Mouse (Mus musculus): ENCODE results near the gene Pcsk2.

Pcsk2 gene

GRCm38 (mm10) chr2:143852295-143853275, 306.6 kb downstream of the Pcsk2 start:
- ChIA-PET CTCF (interaction anchor here in 2 of 4 experiments (0.6 to 1.1 kb wide), 2 partner anchors 10 to 444 kb away, joined by 4 to 5 read pairs; partner anchors contain the start of gene Bfsp1 (in 1 of the 2)), POLR2A (interaction anchor here in 3 of 4 experiments (0.6 to 2.0 kb wide), 9 partner anchors 8 to 286 kb away, joined by 3 to 8 read pairs (median 4); partner anchors contain the start of genes Bfsp1 (in 1 of the 3), Dstn (in 1 of the 3) and Rrbp1 (in 1 of the 3))

GRCm38 (mm10) chr2:143853447-143853846, 307.5 kb downstream of the Pcsk2 start:
- ChIA-PET CTCF (no interaction called here), POLR2A (interaction anchor here in 3 of 4 experiments (0.6 to 2.0 kb wide), 5 partner anchors 10 to 285 kb away, joined by 3 to 7 read pairs (median 3); partner anchors contain the start of genes Bfsp1 (in 1 of the 3) and Dstn (in 1 of the 3))

GRCm38 (mm10) chr2:143859166-143859565, 313.2 kb downstream of the Pcsk2 start:
- ChIA-PET CTCF (interaction anchor here in 2 of 4 experiments (0.7 kb wide), 2 partner anchors 8 to 335 kb away, joined by 3 to 4 read pairs; no protein-coding TSS in a partner anchor), POLR2A (interaction anchor here in 2 of 4 experiments (0.5 to 1.0 kb wide), 3 partner anchors 50 to 147 kb away, joined by 3 read pairs; partner anchors contain the start of gene Dstn (in 1 of the 2))

- CTCF ChIA-PET = interaction anchor here in 3 of 4 experiments (0.5 to 1.5 kb wide), 3 partner anchors 11 to 153 kb away, joined by 3 to 4 read pairs (median 4); no protein-coding TSS in a partner anchor
- POLR2A ChIA-PET = interaction anchor here in 3 of 4 experiments (0.5 to 1.6 kb wide), 13 partner anchors 9 to 580 kb away, joined by 3 to 8 read pairs (median 4); partner anchors contain the start of genes Dstn (in 3 of the 3) and Rrbp1 (in 1 of the 3)
These were observed 316.7 kb downstream of the Pcsk2 start, which contains the start of gene Bfsp1 for GRCm38 (mm10) chr2:143862484-143863231. Bfsp1 (minus strand) TSS chr2:143863173.

- ChIA-PET CTCF (interaction anchor here in 2 of 4 experiments (0.6 to 1.2 kb wide), 2 partner anchors 117 to 988 kb away, joined by 3 to 4 read pairs; no protein-coding TSS in a partner anchor), POLR2A (interaction anchor here in 1 of 4 experiments (0.6 to 0.8 kb wide), 2 partner anchors 28 to 747 kb away, joined by 3 read pairs; no protein-coding TSS in a partner anchor)
These were observed 318.6 kb downstream of the Pcsk2 start for GRCm38 (mm10) chr2:143864600-143864999.
